8 mouse cellular contexts compared by ENCODE assay signal in genomic region chr14:40958083-40958985, GRCm38 (mm10). TPM values are rescaled to one million over a fixed set of nuclear protein-coding genes. Genes with fewer than 3 reads are reported as not detected.
DNase-seq lines count a peak whose midpoint lies in the region; ATAC-seq and TF ChIP-seq lines count a peak whose summit lies in the region.

No protein-coding gene starts in this region.

- peak overlapping the region; percentile 25; the same call in 1 of the 2 replicates for H3K9ac ChIP-seq in CH12.LX (ENCODE audit: insufficient read depth, low read depth)
- no peak overlapping the region for H3K9ac ChIP-seq in forebrain, embryonic 15.5 days (replicated peaks)
- peak overlapping the region; percentile 48; the same call in 1 of the 2 replicates for H3K9ac ChIP-seq in liver, postnatal 0 days (replicated peaks)

- H3K27me3 ChIP-seq in CH12.LX (replicated peaks): no peaks in the 10 kb centered on the region
- H3K27me3 ChIP-seq in forebrain, embryonic 15.5 days: no peaks in the 10 kb centered on the region
- no peaks in the 10 kb centered on the region for H3K27me3 ChIP-seq in liver, postnatal 0 days (ENCODE audit: insufficient read depth, low read length)

- no peaks in the 10 kb centered on the region for H3K9me3 ChIP-seq in CH12.LX (replicated peaks; ENCODE audit: low read length)
- H3K9me3 ChIP-seq in forebrain, embryonic 15.5 days: no peaks in the 10 kb centered on the region
- H3K9me3 ChIP-seq in liver, postnatal 0 days (ENCODE audit: low read length): no peaks in the 10 kb centered on the region

- DNase-seq in embryo, embryonic 10.5 days (ENCODE audit: low spot score): peak; percentile 28
- no peak for DNase-seq in embryo, embryonic 9.5 days (ENCODE audit: extremely low spot score)
- DNase-seq in CH12.LX (ENCODE audit: extremely low read depth): no peak
- DNase-seq in heart, postnatal 4 days: peak; percentile 38
- peak; percentile 52 for DNase-seq in liver, postnatal 0 days

- dilution Hi-C loops in CH12.LX (cut with MboI; ENCODE audit: extremely low pct_ligation_motif_present, extremely low pct_unique_long_range_greater_than_20kb, low sequenced_read_pairs): no loop called here

- WGBS in forebrain, embryonic 15.5 days: 20% methylated on average over 4 of the region's 4 CpGs
- 20% methylated on average over 4 of the region's 4 CpGs for WGBS in liver, postnatal 0 days (ENCODE audit: insufficient replicate concordance)
- WGBS in olfactory bulb, adult 2 months: 61% methylated on average over 4 of the region's 4 CpGs

- H3K4me2 ChIP-seq in CH12.LX (ENCODE audit: insufficient read depth, low read depth, poor library complexity, severe bottlenecking): peak overlapping the region; percentile 67
- no peak overlapping the region for H3K4me2 ChIP-seq in forebrain, embryonic 15.5 days (replicated peaks)
- H3K4me2 ChIP-seq in liver, postnatal 0 days (ENCODE audit: low read depth, low read length): peak overlapping the region; percentile 56

- H3K4me1 ChIP-seq in CH12.LX (ENCODE audit: control insufficient read depth in 1 of 2, insufficient read depth in 2 of 2): peaks cover 38 to 85% of the 10 kb centered on the region in 2 experiments
- H3K4me1 ChIP-seq in forebrain, embryonic 15.5 days: peaks cover 82% of the 10 kb centered on the region
- H3K4me1 ChIP-seq in liver, postnatal 0 days (ENCODE audit: insufficient read depth): peaks cover 84% of the 10 kb centered on the region
- H3K4me1 ChIP-seq in olfactory bulb, adult 2 months (ENCODE audit: control insufficient read depth, insufficient read depth, low read length): peaks cover 38% of the 10 kb centered on the region

- no peak for TF ChIP-seq EP300 in CH12.LX (IDR thresholded peaks at IDR 0.05; ENCODE audit: low read length)
- no peak for TF ChIP-seq EP300 in liver, postnatal 0 days (IDR thresholded peaks at IDR 0.05; ENCODE audit: low read depth)

- no peak for TF ChIP-seq CTCF in CH12.LX (conservative IDR thresholded peaks at IDR 0.05 in 1 of 2, IDR thresholded peaks at IDR 0.05 in 1 of 2; ENCODE audit: low read depth in 2 of 2, low read length in 2 of 2)
- TF ChIP-seq CTCF in liver, postnatal 0 days (IDR thresholded peaks at IDR 0.05; ENCODE audit: low read depth): no peak
- no peak for TF ChIP-seq CTCF in olfactory bulb, adult 2 months (IDR thresholded peaks at IDR 0.05; ENCODE audit: insufficient read depth, low read depth, low read length)

- no peak for TF ChIP-seq POLR2A in CH12.LX (IDR thresholded peaks at IDR 0.05; ENCODE audit: low read depth, low read length)
- TF ChIP-seq POLR2A in olfactory bulb, adult 2 months (IDR thresholded peaks at IDR 0.05; ENCODE audit: insufficient read depth, low read depth, low read length): no peak

- H3K27ac ChIP-seq in CH12.LX (ENCODE audit: insufficient read depth, low read depth): peak overlapping the region; percentile 47
- H3K27ac ChIP-seq in forebrain, embryonic 15.5 days (replicated peaks): peak overlapping the region; percentile 95
- H3K27ac ChIP-seq in liver, postnatal 0 days (ENCODE audit: low read depth): peak overlapping the region; percentile 93
- peak overlapping the region; percentile 76 for H3K27ac ChIP-seq in olfactory bulb, adult 2 months (ENCODE audit: insufficient read depth, low read depth, low read length)

- in situ Hi-C loops in CH12.LX (cut with MboI; ENCODE audit: low pct_ligation_motif_present, low pct_unique_long_range_greater_than_20kb, low sequenced_read_pairs): no loop called here

- no peak for ATAC-seq in forebrain, embryonic 15.5 days (replicated peaks)
- ATAC-seq in liver, postnatal 0 days: no peak
- ATAC-seq in CD4-positive, CD25-positive, alpha-beta regulatory T cell, adult 4 months: no peak

- TF ChIP-seq RAD21 in CH12.LX (IDR thresholded peaks at IDR 0.05; ENCODE audit: low read depth, low read length): no peak

- peaks cover 0 to 5% of the 10 kb centered on the region in 2 experiments for H3K36me3 ChIP-seq in CH12.LX (replicated peaks in 1 of 2; ENCODE audit: control insufficient read depth in 1 of 2, insufficient read depth in 1 of 2, low read length in 1 of 2)
- no peaks in the 10 kb centered on the region for H3K36me3 ChIP-seq in forebrain, embryonic 15.5 days
- no peaks in the 10 kb centered on the region; the same call in 1 of the 2 replicates for H3K36me3 ChIP-seq in liver, postnatal 0 days (replicated peaks; ENCODE audit: insufficient read depth, low read length)

- H3K79me2 ChIP-seq in CH12.LX (replicated peaks; ENCODE audit: control insufficient read depth, extremely low read depth, insufficient read depth, poor library complexity, severe bottlenecking): peaks cover 52% of the 10 kb centered on the region

- H3K4me3 ChIP-seq in CH12.LX (replicated peaks in 1 of 3; ENCODE audit: low read depth in 2 of 3, low read length in 2 of 3, poor library complexity in 1 of 3): no peak overlapping the region
- H3K4me3 ChIP-seq in forebrain, embryonic 15.5 days: no peak overlapping the region
- 0 out of 2 replicates have a peak overlapping the region, but pooled peaks have one; percentile 5 for H3K4me3 ChIP-seq in liver, postnatal 0 days (ENCODE audit: low read depth, low read length)
- no peak overlapping the region for H3K4me3 ChIP-seq in olfactory bulb, adult 2 months (ENCODE audit: insufficient read depth, low read depth, low read length)

TF ChIP-seq in CH12.LX, 34 proteins besides CTCF, POLR2A, EP300 and RAD21:
- TF ChIP-seq ZMIZ1 (IDR thresholded peaks at IDR 0.05; ENCODE audit: low read depth, low read length) (no peak), IRF4 (IDR thresholded peaks at IDR 0.05; ENCODE audit: low read depth, low read length) (no peak), MAZ (IDR thresholded peaks at IDR 0.05; ENCODE audit: low read depth, low read length) (no peak)

RNA-seq across cellular contexts. Expression of gene Tspan14, which starts 8.3 kb away (rescaled TPM):
- total RNA-seq in CH12.LX (2012; rRNA removed) (14.9 and 16.1 TPM in 2 replicates), CH12.LX (2014; rRNA removed) (10.6 and 11.6 TPM in 2 replicates)
- polyA plus RNA-seq in CH12.LX (2012; ENCODE audit: insufficient read length, low read depth): 17.8 and 19.1 TPM in 2 replicates
- polyA plus RNA-seq in forebrain, embryonic 15.5 days (2015; fragmentation: Nextera tagmentation; extraction: Ambion mirVana): 97.5 and 98.3 TPM in 2 replicates
- 10 to 100 TPM; 25.9 to 28.6 TPM for total RNA-seq in heart, postnatal 4 days (2021)
- 22.0 and 24.9 TPM in 2 replicates for polyA plus RNA-seq in liver, postnatal 0 days (2015; fragmentation: Nextera tagmentation; extraction: Ambion mirVana)
- not detected in 2 replicates for polyA plus RNA-seq in olfactory bulb, adult 2 months (2012; ENCODE audit: insufficient read depth, insufficient read length, low replicate concordance, missing spikeins)
- 10 to 100 TPM; 62.4 to 88.4 TPM for polyA plus RNA-seq in CD4-positive, CD25-positive, alpha-beta regulatory T cell, adult 4 months (2017; shearing (Covaris generic))

RNA-seq across cellular contexts. Expression of gene Fam213a, which starts 55.3 kb away (rescaled TPM):
- total RNA-seq in CH12.LX (2012; rRNA removed): 15.6 and 17.1 TPM in 2 replicates
- total RNA-seq in CH12.LX (2014; rRNA removed): 11.6 and 12.0 TPM in 2 replicates
- 12.3 and 14.1 TPM in 2 replicates for polyA plus RNA-seq in CH12.LX (2012; ENCODE audit: insufficient read length, low read depth)
- 75.1 and 76.2 TPM in 2 replicates for polyA plus RNA-seq in forebrain, embryonic 15.5 days (2015; fragmentation: Nextera tagmentation; extraction: Ambion mirVana)
- total RNA-seq in heart, postnatal 4 days (2021): 10 to 100 TPM; 15.3 to 17.3 TPM
- polyA plus RNA-seq in liver, postnatal 0 days (2015; fragmentation: Nextera tagmentation; extraction: Ambion mirVana): 80.4 and 85.0 TPM in 2 replicates
- not detected in 2 replicates for polyA plus RNA-seq in olfactory bulb, adult 2 months (2012; ENCODE audit: insufficient read depth, insufficient read length, low replicate concordance, missing spikeins)
- 10 to 100 TPM; 12.4 to 13.4 TPM for polyA plus RNA-seq in CD4-positive, CD25-positive, alpha-beta regulatory T cell, adult 4 months (2017; shearing (Covaris generic))

Comparison
In these comparisons a context has a peak if more than half of its experiments do, and no peak if none do; other contexts are left out.
1. DNase-seq: peak in embryo, embryonic 10.5 days (single experiment), heart, postnatal 4 days (single experiment) and liver, postnatal 0 days (single experiment); none in embryo, embryonic 9.5 days (single experiment) and CH12.LX (single experiment).
2. RNA of gene Tspan14, which starts 8.3 kb away (polyA plus RNA-seq): 97.5 to 98.3 TPM in forebrain, embryonic 15.5 days, 62.4 to 88.4 TPM in CD4-positive, CD25-positive, alpha-beta regulatory T cell, adult 4 months, 22.0 to 24.9 TPM in liver, postnatal 0 days and 17.8 to 19.1 TPM in CH12.LX; not detected in olfactory bulb, adult 2 months; every median in the first group is over 10 times any median in the second.
3. RNA of gene Fam213a, which starts 55.3 kb away (polyA plus RNA-seq): 80.4 to 85.0 TPM in liver, postnatal 0 days, 75.1 to 76.2 TPM in forebrain, embryonic 15.5 days, 12.3 to 14.1 TPM in CH12.LX and 12.4 to 13.4 TPM in CD4-positive, CD25-positive, alpha-beta regulatory T cell, adult 4 months; not detected in olfactory bulb, adult 2 months; every median in the first group is over 10 times any median in the second.
4. Peak in every context shown above with its lines, with median percentiles within 50 percentile points of each other: H3K27ac ChIP-seq.